Mouse (Mus musculus) embryonic fibroblast, embryonic 13.5 days (primary cell): ENCODE measurements around the gene Gm10840.

Experiments
- CTCF ChIP-seq: IDR thresholded peaks from 2 replicates; pipeline ENCODE4 v1.5.1; 2011; ENCODE audit warnings: mild to moderate bottlenecking, control low read depth, low read length, moderate library complexity, borderline replicate concordance; ENCODE audit not compliant: insufficient read depth
- POLR2A ChIP-seq: IDR thresholded peaks from 2 replicates; pipeline ENCODE4 v1.6.1; 2011; ENCODE audit warnings: low read depth, mild to moderate bottlenecking, control low read depth, low read length, moderate library complexity

- TF ChIP-seq POLR2A (peak; percentile 33; the same call in 1 of the 2 replicates), CTCF (no peak)
Observed at GRCm38 (mm10) chr11:106156257-106156656, 4.4 kb upstream of the Gm10840 start.
